Comparison of ENCODE assay signal across 7 mouse cellular contexts in the genomic region with DNA sequence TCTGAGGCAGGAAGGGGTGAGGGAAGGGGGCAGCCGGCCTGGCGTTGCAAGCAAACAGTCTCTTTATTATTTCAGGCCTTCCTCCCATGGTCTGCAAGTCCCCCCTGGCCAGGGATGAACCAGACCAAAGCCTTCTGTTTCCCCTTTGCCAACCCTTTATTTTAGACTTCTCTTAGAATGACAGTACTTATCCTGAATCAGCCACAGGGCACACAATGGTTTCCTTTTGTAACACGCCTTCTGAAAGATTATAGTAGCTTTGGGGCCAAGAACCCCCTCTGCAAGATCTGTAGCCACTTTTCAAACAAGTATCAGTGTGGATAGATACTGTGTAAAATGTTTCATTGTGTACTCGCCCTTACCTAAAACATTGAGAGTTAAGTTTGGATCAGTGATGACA.
"Had no signal": no experiment of that assay in that cellular context is flagged by ENCODE, and none has a peak within 500 bp of the region (broad histone marks: within the 10 kb centered on the region; RNA-seq: fewer than 3 reads in every experiment).

No protein-coding gene starts in this region.

- H3K27ac ChIP-seq: left cerebral cortex, adult 2 months; liver, embryonic 14.5 days; midbrain, embryonic 15.5 days had no signal

- H3K9ac ChIP-seq: liver, embryonic 14.5 days; midbrain, embryonic 15.5 days had no signal

- H3K4me2 ChIP-seq: midbrain, embryonic 15.5 days had no signal

- H3K9me3 ChIP-seq: midbrain, embryonic 15.5 days had no signal

- H3K27me3 ChIP-seq: midbrain, embryonic 15.5 days had no signal

- H3K36me3 ChIP-seq: midbrain, embryonic 15.5 days had no signal

- DNase-seq: kidney, postnatal 14 days; lung, adult 18-20 months; right cerebral cortex, postnatal 14 days; thymus, postnatal 36 days had no signal

- ATAC-seq: midbrain, embryonic 15.5 days had no signal

- H3K4me3 ChIP-seq: left cerebral cortex, adult 2 months; midbrain, embryonic 15.5 days had no signal
